Mouse (Mus musculus) hindbrain, embryonic 15.5 days (tissue): ENCODE measurements around the gene Mypop. TPM values are rescaled to one million over a fixed set of nuclear protein-coding genes. Genes with fewer than 3 reads are reported as not detected.

Experiments used
- ATAC-seq: fragments of 200-750 bp; cut with Nextera tagmentation; 2 replicates; pipeline ENCODE4 v1.8.0; 2017; ENCODE audit warnings: low read depth, moderate number of reproducible peaks, moderate TSS enrichment; ENCODE audit not compliant: low FRiP score
- H3K27ac ChIP-seq: fragments of 300-500 bp; sonication (generic); replicated peaks from 2 replicates; pipeline ENCODE4 v1.5.1; 2015; ENCODE audit warnings: mild to moderate bottlenecking, inconsistent platforms
- H3K27me3 ChIP-seq: fragments of 300-500 bp; sonication (generic); 2 replicates; pipeline ENCODE4 v1.6.1; 2015; ENCODE audit warnings: control low read depth, inconsistent platforms
- H3K36me3 ChIP-seq: fragments of 300-500 bp; sonication (generic); 2 replicates; pipeline ENCODE4 v1.6.1; 2015; ENCODE audit warnings: control low read depth, inconsistent platforms
- H3K4me1 ChIP-seq: fragments of 300-500 bp; sonication (generic); replicated peaks from 2 replicates; pipeline ENCODE4 v1.6.1; 2015; ENCODE audit warnings: control low read depth, inconsistent platforms
- H3K4me2 ChIP-seq: fragments of 300-500 bp; sonication (generic); 2 replicates; pipeline ENCODE4 v1.6.1; 2015; ENCODE audit warnings: moderate library complexity, mild to moderate bottlenecking, inconsistent platforms
- H3K4me3 ChIP-seq: fragments of 300-500 bp; sonication (generic); 2 replicates; pipeline ENCODE4 v1.5.1; 2015; ENCODE audit warnings: mild to moderate bottlenecking, inconsistent platforms
- H3K9ac ChIP-seq: fragments of 300-500 bp; sonication (generic); 2 replicates; pipeline ENCODE4 v1.6.1; 2015; ENCODE audit warnings: inconsistent platforms
- H3K9me3 ChIP-seq: fragments of 300-500 bp; sonication (generic); 2 replicates; pipeline ENCODE4 v1.6.1; 2016; ENCODE audit warnings: control low read depth, inconsistent platforms
- WGBS: fragments of 180-500 bp; shearing (Covaris S2); methylation state at CpG from one replicate; pipeline ENCODE4 v1.1.7; 2015; 5-methylcytosine and 5-hydroxymethylcytosine counted together
- polyA plus RNA-seq: library from polyadenylated mRNA; unstranded; fragments of >200 nt; fragmentation: Nextera tagmentation; extraction: Ambion mirVana; gene quantifications from 2 replicates; pipeline ENCODE4 v1.2.1, GENCODE M21; 2015

The Mypop gene
- polyA plus RNA-seq, 1 experiment from 2014 or later, result 7.2 TPM

- Histone ChIP-seq H3K4me3 (peak overlapping the region; percentile 63), H3K9me3 (no peaks in the 10 kb centered on the region), H3K9ac (peak overlapping the region; percentile 56), H3K4me2 (peak overlapping the region; percentile 87), H3K27ac (peak overlapping the region; percentile 96), H3K27me3 (no peaks in the 10 kb centered on the region), H3K36me3 (no peaks in the 10 kb centered on the region), H3K4me1 (peaks cover 47% of the 10 kb centered on the region)
- under 1% methylated on average over 51 of the region's 59 CpGs for WGBS
- 0 out of 2 replicates have a peak, but pooled peaks have one; percentile 0 for ATAC-seq
These were observed 732 bp downstream of the Mypop start for GRCm38 (mm10) chr7:18991660-18992293.

GRCm38 (mm10) chr7:18992294-18992675 lies 1.2 kb downstream of the Mypop start:
- 2% methylated on average over 31 of the region's 31 CpGs for WGBS
- no peak for ATAC-seq
- peaks cover 47% of the 10 kb centered on the region for H3K4me1 ChIP-seq
- peak overlapping the region; percentile 87 for H3K4me2 ChIP-seq
- H3K27ac ChIP-seq, result peak overlapping the region; percentile 96
- no peaks in the 10 kb centered on the region for H3K36me3 ChIP-seq
- no peaks in the 10 kb centered on the region for H3K27me3 ChIP-seq
- H3K9ac ChIP-seq, result peak overlapping the region; percentile 56
- H3K9me3 ChIP-seq, result no peaks in the 10 kb centered on the region
- peak overlapping the region; percentile 63 for H3K4me3 ChIP-seq

GRCm38 (mm10) chr7:18993036-18993435 lies 2.0 kb downstream of the Mypop start:
- Histone ChIP-seq H3K9me3 (no peaks in the 10 kb centered on the region), H3K9ac (peak overlapping the region; percentile 56), H3K4me3 (peak overlapping the region; percentile 63), H3K4me2 (peak overlapping the region; percentile 87), H3K27ac (no peak overlapping the region), H3K36me3 (no peaks in the 10 kb centered on the region), H3K27me3 (no peaks in the 10 kb centered on the region), H3K4me1 (peaks cover 47% of the 10 kb centered on the region)
- no peak for ATAC-seq
- WGBS, result 81% methylated on average over 5 of the region's 5 CpGs

GRCm38 (mm10) chr7:18998835-18999234 lies 7.8 kb downstream of the Mypop start:
- Histone ChIP-seq H3K9ac (no peak overlapping the region), H3K27me3 (no peaks in the 10 kb centered on the region), H3K4me3 (no peak overlapping the region), H3K36me3 (no peaks in the 10 kb centered on the region), H3K4me1 (peaks cover 35% of the 10 kb centered on the region), H3K9me3 (no peaks in the 10 kb centered on the region), H3K4me2 (no peak overlapping the region), H3K27ac (no peak overlapping the region)
- 37% methylated on average over 9 of the region's 9 CpGs for WGBS
- ATAC-seq, result no peak

- Histone ChIP-seq H3K4me3 (peak overlapping the region; percentile 24), H3K4me2 (peak overlapping the region; percentile 45), H3K9ac (peak overlapping the region; percentile 15; the same call in 1 of the 2 replicates), H3K4me1 (peaks cover 31% of the 10 kb centered on the region), H3K27ac (no peak overlapping the region), H3K9me3 (no peaks in the 10 kb centered on the region), H3K36me3 (peaks cover 1% of the 10 kb centered on the region; the same call in 1 of the 2 replicates), H3K27me3 (no peaks in the 10 kb centered on the region)
- 50% methylated on average over 10 of the region's 10 CpGs for WGBS
- no peak for ATAC-seq
These were observed 9.4 kb downstream of the Mypop start for GRCm38 (mm10) chr7:19000421-19000820.

GRCm38 (mm10) chr7:19001066-19001806 lies 10.2 kb downstream of the Mypop start:
- Histone ChIP-seq H3K9me3 (no peaks in the 10 kb centered on the region), H3K27me3 (no peaks in the 10 kb centered on the region), H3K4me1 (peaks cover 38% of the 10 kb centered on the region), H3K36me3 (peaks cover 9% of the 10 kb centered on the region), H3K4me2 (peak overlapping the region; percentile 45), H3K4me3 (peak overlapping the region; percentile 24), H3K27ac (no peak overlapping the region), H3K9ac (no peak overlapping the region; the same call in 1 of the 2 replicates)
- WGBS, result 44% methylated on average over 17 of the region's 18 CpGs
- no peak for ATAC-seq

- Histone ChIP-seq H3K27ac (peak overlapping the region; percentile 73; the same call in 1 of the 2 replicates), H3K36me3 (peaks cover 9% of the 10 kb centered on the region), H3K4me1 (peaks cover 43% of the 10 kb centered on the region), H3K27me3 (no peaks in the 10 kb centered on the region), H3K4me3 (no peak overlapping the region), H3K4me2 (no peak overlapping the region), H3K9ac (no peak overlapping the region), H3K9me3 (no peaks in the 10 kb centered on the region)
- no peak for ATAC-seq
- WGBS, result 78% methylated on average over 3 of the region's 3 CpGs
These were observed 10.7 kb downstream of the Mypop start for GRCm38 (mm10) chr7:19001807-19002085.

GRCm38 (mm10) chr7:19002115-19002514 lies 11.1 kb downstream of the Mypop start:
- Histone ChIP-seq H3K27me3 (no peaks in the 10 kb centered on the region), H3K9ac (peak overlapping the region; percentile 66; the same call in 1 of the 2 replicates), H3K9me3 (no peaks in the 10 kb centered on the region), H3K4me1 (peaks cover 46% of the 10 kb centered on the region), H3K4me3 (peak overlapping the region; percentile 43), H3K36me3 (peaks cover 12% of the 10 kb centered on the region), H3K27ac (peak overlapping the region; percentile 73), H3K4me2 (peak overlapping the region; percentile 74)
- WGBS, result 46% methylated on average over 4 of the region's 4 CpGs
- no peak for ATAC-seq

- Histone ChIP-seq H3K9ac (peak overlapping the region; percentile 66), H3K36me3 (peaks cover 13% of the 10 kb centered on the region), H3K27ac (peak overlapping the region; percentile 73), H3K27me3 (no peaks in the 10 kb centered on the region), H3K4me3 (peak overlapping the region; percentile 43), H3K4me1 (peaks cover 51% of the 10 kb centered on the region), H3K9me3 (no peaks in the 10 kb centered on the region), H3K4me2 (peak overlapping the region; percentile 74)
- WGBS, result 1% methylated on average over 17 of the region's 17 CpGs
- peak; percentile 49 for ATAC-seq
These were observed 11.9 kb downstream of the Mypop start for GRCm38 (mm10) chr7:19002848-19003498.

- H3K36me3 ChIP-seq, result peaks cover 13% of the 10 kb centered on the region
- peak within 1 kb of the TSS; percentile 95 for H3K9ac ChIP-seq
- WGBS, result under 1% methylated on average over 75 of the region's 90 CpGs
- H3K9me3 ChIP-seq, result no peaks in the 10 kb centered on the region
- H3K4me2 ChIP-seq, result peak within 1 kb of the TSS; percentile 97
- peaks cover 51% of the 10 kb centered on the region for H3K4me1 ChIP-seq
- H3K4me3 ChIP-seq, result peak within 1 kb of the TSS; percentile 85
- peak within 1 kb of the TSS; percentile 94 for H3K27ac ChIP-seq
- peak; percentile 65 for ATAC-seq
- H3K27me3 ChIP-seq, result no peaks in the 10 kb centered on the region
These were observed 13.0 kb downstream of the Mypop start, which contains the start of gene Irf2bp1 for GRCm38 (mm10) chr7:19003902-19004630. Gene Irf2bp1, plus strand, starts transcription at chr7:19004044.

GRCm38 (mm10) chr7:19004631-19005079 lies 13.6 kb downstream of the Mypop start:
- H3K4me1 ChIP-seq, result peaks cover 51% of the 10 kb centered on the region

More at GRCm38 (mm10) chr7:19004631-19005079, 13.6 kb downstream of the Mypop start:
- no peaks in the 10 kb centered on the region for H3K9me3 ChIP-seq
- H3K4me2 ChIP-seq, result peak overlapping the region; percentile 97
- 6% methylated on average over 34 of the region's 34 CpGs for WGBS
- peaks cover 13% of the 10 kb centered on the region for H3K36me3 ChIP-seq
- peak overlapping the region; percentile 85 for H3K4me3 ChIP-seq
- no peak for ATAC-seq
- peak overlapping the region; percentile 94 for H3K27ac ChIP-seq
- no peaks in the 10 kb centered on the region for H3K27me3 ChIP-seq
- peak overlapping the region; percentile 95 for H3K9ac ChIP-seq
